Mouse (Mus musculus) stomach, embryonic 15.5 days (tissue): ENCODE measurements around the gene Gm3739. TPM values are rescaled to one million over a fixed set of nuclear protein-coding genes. Genes with fewer than 3 reads are reported as not detected.
"Not testable (repeated sequence)": the region's sequence is repeated elsewhere in the genome, so short reads cannot be mapped to it uniquely, and the experiment has no call there.

Experiments
- ATAC-seq: fragments of 200-750 bp; cut with Nextera tagmentation; 2 replicates; pipeline ENCODE4 v1.8.0; 2017; ENCODE audit warnings: low read depth, moderate number of reproducible peaks, moderate TSS enrichment; ENCODE audit not compliant: insufficient read depth, low FRiP score
- H3K27ac ChIP-seq: fragments of 300-500 bp; sonication (generic); 2 replicates; pipeline ENCODE4 v1.5.1; 2015; ENCODE audit warnings: mild to moderate bottlenecking, inconsistent platforms
- H3K27me3 ChIP-seq: fragments of 300-500 bp; sonication (generic); replicated peaks from 2 replicates; pipeline ENCODE4 v1.6.1; 2015; ENCODE audit warnings: inconsistent platforms
- H3K36me3 ChIP-seq: fragments of 300-500 bp; sonication (generic); 2 replicates; pipeline ENCODE4 v1.6.1; 2015; ENCODE audit warnings: inconsistent platforms
- H3K4me1 ChIP-seq: fragments of 300-500 bp; sonication (generic); 2 replicates; pipeline ENCODE4 v1.6.1; 2015; ENCODE audit warnings: inconsistent platforms
- H3K4me2 ChIP-seq: fragments of 300-500 bp; sonication (generic); 2 replicates; pipeline ENCODE4 v1.6.1; 2015; ENCODE audit warnings: mild to moderate bottlenecking, inconsistent platforms
- H3K4me3 ChIP-seq: fragments of 300-500 bp; sonication (generic); replicated peaks from 2 replicates; pipeline ENCODE4 v1.5.1; 2015; ENCODE audit warnings: inconsistent platforms
- H3K9ac ChIP-seq: fragments of 300-500 bp; sonication (generic); 2 replicates; pipeline ENCODE4 v1.6.1; 2015; ENCODE audit warnings: inconsistent platforms
- H3K9me3 ChIP-seq: fragments of 300-500 bp; sonication (generic); 2 replicates; pipeline ENCODE4 v1.6.1; 2016; ENCODE audit warnings: inconsistent platforms
- WGBS: fragments of 180-500 bp; shearing (Covaris S2); methylation state at CpG from one replicate; pipeline ENCODE4 v1.1.7; 2015; 5-methylcytosine and 5-hydroxymethylcytosine counted together
- polyA plus RNA-seq: library from polyadenylated mRNA; unstranded; fragments of >200 nt; fragmentation: Nextera tagmentation; extraction: Ambion mirVana; gene quantifications from 2 replicates; pipeline ENCODE4 v1.2.1, GENCODE M21; 2015

The Gm3739 gene
- polyA plus RNA-seq = 0.58 and 0.70 TPM in 2 replicates

DNA sequence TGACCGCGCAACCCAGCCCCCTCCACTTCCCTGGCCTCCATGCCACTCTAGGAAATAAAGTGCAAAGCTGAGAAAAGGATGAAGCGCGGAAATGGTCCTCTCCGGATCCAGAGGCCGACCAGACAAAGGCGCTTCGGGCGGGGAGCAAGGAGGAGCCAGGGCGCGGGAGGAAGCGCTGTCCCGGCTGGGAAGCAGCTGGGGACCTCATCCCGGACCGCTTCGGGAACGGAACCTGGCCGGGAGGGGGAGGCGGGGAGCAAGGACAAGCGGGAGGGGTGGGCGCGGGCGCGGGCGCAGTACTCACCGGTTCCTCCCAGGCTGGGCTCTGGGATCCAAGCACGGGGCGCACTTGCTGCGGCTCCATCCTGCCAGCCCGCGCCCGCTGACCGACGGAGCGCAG is at the start of gene Gm3739:
Gene Gm3739 (minus strand): TSS at position 389 of the 400 bp plus-strand sequence.
- ATAC-seq, H3K27me3 ChIP-seq, H3K36me3 ChIP-seq, H3K9ac ChIP-seq, H3K4me1 ChIP-seq, H3K9me3 ChIP-seq, H3K27ac ChIP-seq: not testable (repeated sequence)
- H3K4me3 ChIP-seq = peak within 1 kb of the TSS; percentile 46
- 1% methylated on average over 17 of the region's 35 CpGs for WGBS
- H3K4me2 ChIP-seq = peak within 1 kb of the TSS; percentile 69

DNA sequence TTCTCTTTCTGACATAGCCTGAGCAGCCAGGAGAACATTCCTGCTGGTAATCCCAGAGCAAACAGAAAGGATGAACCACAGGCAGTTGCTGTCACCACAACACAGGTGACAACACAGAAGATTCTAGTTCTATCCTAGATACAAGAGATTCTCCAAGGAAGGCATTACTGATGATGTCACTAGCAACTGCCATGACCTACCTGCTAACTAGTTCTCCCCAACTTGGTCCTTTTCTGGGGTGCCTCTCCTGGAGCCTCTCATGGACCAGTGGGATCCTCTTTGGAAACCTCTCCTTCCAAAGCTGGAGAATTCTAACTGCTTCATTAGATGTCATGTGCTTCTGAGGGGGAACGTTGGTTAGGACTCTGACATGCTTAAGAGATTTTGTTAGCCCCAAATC is 17.4 kb upstream of the Gm3739 start, which contains the start of gene Gm5797:
Gene Gm5797 (minus strand): TSS at position 101 of the 400 bp plus-strand sequence.
- H3K4me1 ChIP-seq, ATAC-seq, H3K9me3 ChIP-seq, H3K36me3 ChIP-seq, H3K27ac ChIP-seq, H3K9ac ChIP-seq, H3K27me3 ChIP-seq, H3K4me2 ChIP-seq, H3K4me3 ChIP-seq: not testable (repeated sequence)
- no CpG with 5 or more reads among the region's 1 CpGs for WGBS

GRCm38 (mm10) chr14:7315093-7315492 is 244 bp upstream of the Gm3739 start:
- H3K36me3 ChIP-seq, ATAC-seq, H3K27ac ChIP-seq, H3K4me1 ChIP-seq, H3K9ac ChIP-seq, H3K9me3 ChIP-seq, H3K27me3 ChIP-seq: not testable (repeated sequence)
- H3K4me2 ChIP-seq = peak overlapping the region; percentile 69
- peak overlapping the region; percentile 46 for H3K4me3 ChIP-seq
- WGBS = under 1% methylated on average over 15 of the region's 19 CpGs

DNA sequence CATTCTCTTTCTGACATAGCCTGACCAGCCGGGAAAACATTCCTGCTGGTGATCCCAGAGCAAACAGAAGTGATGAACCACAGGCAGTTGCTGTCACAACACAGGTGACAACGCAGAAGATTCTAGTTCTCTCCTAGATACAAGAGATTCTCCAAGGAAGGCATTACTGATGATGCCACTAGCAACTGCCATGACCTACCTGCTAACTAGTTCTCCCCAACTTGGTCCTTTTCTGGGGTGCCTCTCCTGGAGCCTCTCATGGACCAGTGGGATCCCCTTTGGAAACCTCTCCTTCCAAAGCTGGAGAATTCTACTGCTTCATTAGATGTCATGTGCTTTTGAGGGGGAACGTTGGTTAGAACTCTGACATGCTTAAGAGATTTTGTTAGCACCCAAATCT is 50.2 kb downstream of the Gm3739 start, which contains the start of gene Gm3727:
Gene Gm3727 (minus strand): TSS at position 101 of the 400 bp plus-strand sequence.
- ATAC-seq, H3K36me3 ChIP-seq, H3K9me3 ChIP-seq, H3K4me3 ChIP-seq, H3K27ac ChIP-seq, H3K9ac ChIP-seq, H3K4me1 ChIP-seq, H3K4me2 ChIP-seq, H3K27me3 ChIP-seq: not testable (repeated sequence)
- WGBS = 72% methylated on average over 3 of the region's 3 CpGs

Other genes starting within 250 kb of the Gm3739 start
- 1.2 and 1.3 TPM in 2 replicates for gene Gm3696, start 214.4 kb downstream of the Gm3739 start, polyA plus RNA-seq
- not detected in 2 replicates for gene Gm6676, start 189.6 kb downstream of the Gm3739 start, polyA plus RNA-seq
- 4.5 and 5.6 TPM in 2 replicates for gene Gm3512, start 140.5 kb downstream of the Gm3739 start, polyA plus RNA-seq
- not detected in 2 replicates for gene Gm16434, start 120.5 kb downstream of the Gm3739 start, polyA plus RNA-seq
- gene Gm3727, start 50.3 kb downstream of the Gm3739 start, polyA plus RNA-seq = not detected in 2 replicates
- gene Gm5797, start 17.3 kb upstream of the Gm3739 start, polyA plus RNA-seq = not detected in 2 replicates
- gene Gm8374, start 50.1 kb upstream of the Gm3739 start, polyA plus RNA-seq = not detected in 2 replicates
- not detected in 2 replicates for gene Gm3755, start 135.9 kb upstream of the Gm3739 start, polyA plus RNA-seq
- gene Gm3752, start 168.7 kb upstream of the Gm3739 start, polyA plus RNA-seq = 0.53 and 0.58 TPM in 2 replicates